Comparison of ENCODE assay signal across 11 mouse cellular contexts in the genomic region with DNA sequence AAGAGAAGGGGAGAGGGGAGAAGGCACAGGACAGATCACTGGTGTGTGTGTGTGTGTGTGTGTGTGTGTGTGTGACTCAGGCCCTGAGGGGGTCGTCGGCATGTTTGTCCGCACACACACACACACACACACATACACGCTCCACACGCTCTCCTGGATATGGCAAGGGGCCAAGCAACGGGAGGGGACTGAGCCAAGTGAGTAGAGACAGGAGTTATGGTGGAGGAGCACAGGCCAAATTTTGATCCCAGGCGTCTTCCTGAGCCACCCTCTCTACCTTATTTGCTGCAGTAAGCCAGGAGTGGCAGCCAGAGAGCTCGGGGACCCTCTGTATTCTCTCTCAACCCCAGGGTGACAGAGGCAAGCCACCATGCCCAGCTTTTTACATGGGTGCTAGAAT. TPM values are rescaled to one million over a fixed set of nuclear protein-coding genes. Genes with fewer than 3 reads are reported as not detected.
DNase-seq lines count a peak whose midpoint lies in the region; ATAC-seq and TF ChIP-seq lines count a peak whose summit lies in the region.
"Had no signal": no experiment of that assay in that cellular context is flagged by ENCODE, and none has a peak within 500 bp of the region (broad histone marks: within the 10 kb centered on the region; RNA-seq: fewer than 3 reads in every experiment).

No protein-coding gene starts in this region.

- intact Hi-C loops in heart, postnatal 25 days (cut with DNase I) = no loop called here
- intact Hi-C loops in heart, postnatal 14 days (cut with DNase I) = no loop called here

- no peaks in the 10 kb centered on the region for H3K9me3 ChIP-seq in megakaryocyte, embryonic 14.5 days
- H3K9me3 ChIP-seq: neural tube, embryonic 12.5 days had no signal

- 46% methylated on average over 8 of the region's 8 CpGs for WGBS in small intestine, adult 2 months

- H3K27ac ChIP-seq in small intestine, adult 2 months (ENCODE audit: insufficient read depth, low read depth, low read length) = no peak overlapping the region
- H3K27ac ChIP-seq: neural tube, embryonic 12.5 days had no signal

- H3K4me1 ChIP-seq in megakaryocyte, embryonic 14.5 days = peaks cover 100% of the 10 kb centered on the region
- peaks cover 23% of the 10 kb centered on the region for H3K4me1 ChIP-seq in small intestine, adult 2 months (ENCODE audit: control insufficient read depth, insufficient read depth, insufficient read length, low read length)

- H3K36me3 ChIP-seq in megakaryocyte, embryonic 14.5 days (replicated peaks; ENCODE audit: low read length) = peaks cover 93% of the 10 kb centered on the region
- H3K36me3 ChIP-seq in small intestine, adult 2 months (ENCODE audit: control insufficient read depth, insufficient read depth, low read length) = no peaks in the 10 kb centered on the region
- H3K36me3 ChIP-seq: neural tube, embryonic 12.5 days had no signal

- ATAC-seq in megakaryocyte, adult 5-6 weeks (ENCODE audit: poor library complexity, severe bottlenecking) = no peak
- no peak for ATAC-seq in megakaryocyte progenitor cell, adult 5-6 weeks (replicated peaks; ENCODE audit: poor library complexity)

- no peak for TF ChIP-seq CTCF in small intestine, adult 2 months (IDR thresholded peaks at IDR 0.05; ENCODE audit: extremely low read depth, insufficient read length, insufficient replicate concordance, low read depth, low read length)

- no peak for TF ChIP-seq POLR2A in small intestine, adult 2 months (IDR thresholded peaks at IDR 0.05; ENCODE audit: low read depth, low read length)

- no peaks in the 10 kb centered on the region for H3K27me3 ChIP-seq in megakaryocyte, embryonic 14.5 days (replicated peaks)
- no peaks in the 10 kb centered on the region for H3K27me3 ChIP-seq in small intestine, adult 2 months (ENCODE audit: control insufficient read depth, insufficient read depth, low read length)
- H3K27me3 ChIP-seq: neural tube, embryonic 12.5 days had no signal

- DNase-seq in heart, adult 11 months = peak; percentile 97
- DNase-seq in heart, postnatal 25 days (ENCODE audit: low spot score) = no peak
- DNase-seq in heart, postnatal 14 days = peak; percentile 67 to 72
- no peak for DNase-seq in thymus, postnatal 36 days
- DNase-seq: right cerebral cortex, postnatal 25 days had no signal

- H3K4me3 ChIP-seq in megakaryocyte, embryonic 14.5 days (replicated peaks) = peak overlapping the region; percentile 71
- peak overlapping the region; percentile 12; the same call in 1 of the 2 replicates for H3K4me3 ChIP-seq in small intestine, adult 2 months (ENCODE audit: low read depth, low read length)
- H3K4me3 ChIP-seq: neural tube, embryonic 12.5 days had no signal

RNA-seq across cellular contexts. Expression of a gene that starts 12.7 kb away (rescaled TPM):
- total RNA-seq in heart, postnatal 25 days (2021) = 10 to 100 TPM; 38.7 to 42.3 TPM
- 299 and 479 TPM in 2 replicates for polyA plus RNA-seq in megakaryocyte, embryonic 14.5 days (2012; ENCODE audit: insufficient read depth, low replicate concordance)
- total RNA-seq in megakaryocyte, adult 5-6 weeks (2015) = 52.1 and 57.5 TPM in 2 replicates
- total RNA-seq in megakaryocyte, adult 5-6 weeks (2017) = 69.2 and 77.0 TPM in 2 replicates
- total RNA-seq in heart, postnatal 14 days (2021) = 10 to 100 TPM; 50.6 to 55.5 TPM
- 29.8 and 35.4 TPM in 2 replicates for polyA plus RNA-seq in small intestine, adult 2 months (2012; rRNA removed)
- total RNA-seq in megakaryocyte progenitor cell, adult 5-6 weeks (2015) = 22.6 and 29.6 TPM in 2 replicates
- 31.4 and 45.3 TPM in 2 replicates for total RNA-seq in megakaryocyte progenitor cell, adult 5-6 weeks (2017)

RNA-seq across cellular contexts. Expression of a gene that starts 33.6 kb away (rescaled TPM):
- total RNA-seq in heart, postnatal 25 days (2021) = 1 to 10 TPM; 2.5 to 2.9 TPM
- polyA plus RNA-seq in megakaryocyte, embryonic 14.5 days (2012; ENCODE audit: insufficient read depth, low replicate concordance) = 0.25 and 3.6 TPM in 2 replicates
- total RNA-seq in megakaryocyte, adult 5-6 weeks (2015) = 2.4 and 4.2 TPM in 2 replicates
- 1.2 and 2.3 TPM in 2 replicates for total RNA-seq in megakaryocyte, adult 5-6 weeks (2017)
- 1 to 10 TPM; 1.4 to 1.9 TPM for total RNA-seq in heart, postnatal 14 days (2021)
- 0.33 and 0.34 TPM in 2 replicates for polyA plus RNA-seq in small intestine, adult 2 months (2012; rRNA removed)
- not detected in 2 replicates for total RNA-seq in megakaryocyte progenitor cell, adult 5-6 weeks (2015)
- total RNA-seq in megakaryocyte progenitor cell, adult 5-6 weeks (2017) = not detected in 2 replicates
- total RNA-seq: granulocyte monocyte progenitor cell, adult 5-6 weeks had no signal

RNA-seq across cellular contexts. Expression of a gene that starts 36.9 kb away (rescaled TPM):
- 10 to 100 TPM in 1 of 2 experiments, 1 to 10 TPM in 1; 8.9 to 10.3 TPM for total RNA-seq in heart, postnatal 25 days (2021)
- polyA plus RNA-seq in megakaryocyte, embryonic 14.5 days (2012; ENCODE audit: insufficient read depth, low replicate concordance) = 9.4 and 17.2 TPM in 2 replicates
- total RNA-seq in megakaryocyte, adult 5-6 weeks (2015) = 5.2 and 8.4 TPM in 2 replicates
- 3.3 and 3.7 TPM in 2 replicates for total RNA-seq in megakaryocyte, adult 5-6 weeks (2017)
- total RNA-seq in heart, postnatal 14 days (2021) = 1 to 10 TPM; 7.2 to 7.8 TPM
- 1.5 and 2.2 TPM in 2 replicates for polyA plus RNA-seq in small intestine, adult 2 months (2012; rRNA removed)
- total RNA-seq in megakaryocyte progenitor cell, adult 5-6 weeks (2015) = not detected in 2 replicates
- total RNA-seq in megakaryocyte progenitor cell, adult 5-6 weeks (2017) = not detected in 2 replicates
- total RNA-seq: granulocyte monocyte progenitor cell, adult 5-6 weeks had no signal

RNA-seq across cellular contexts. Expression of a gene that starts 36.9 kb away (rescaled TPM):
- 10 to 100 TPM; 16.3 to 17.9 TPM for total RNA-seq in heart, postnatal 25 days (2021)
- polyA plus RNA-seq in megakaryocyte, embryonic 14.5 days (2012; ENCODE audit: insufficient read depth, low replicate concordance) = 30.3 and 35.0 TPM in 2 replicates
- 11.3 and 11.7 TPM in 2 replicates for total RNA-seq in megakaryocyte, adult 5-6 weeks (2015)
- total RNA-seq in megakaryocyte, adult 5-6 weeks (2017) = 11.6 and 14.5 TPM in 2 replicates
- 10 to 100 TPM; 18.8 to 19.5 TPM for total RNA-seq in heart, postnatal 14 days (2021)
- 18.3 and 40.0 TPM in 2 replicates for polyA plus RNA-seq in small intestine, adult 2 months (2012; rRNA removed)
- total RNA-seq in megakaryocyte progenitor cell, adult 5-6 weeks (2015) = 12.9 and 16.2 TPM in 2 replicates
- 12.9 and 20.1 TPM in 2 replicates for total RNA-seq in megakaryocyte progenitor cell, adult 5-6 weeks (2017)

RNA-seq across cellular contexts. Expression of a gene that starts 53.6 kb away (rescaled TPM):
- total RNA-seq in heart, postnatal 25 days (2021) = 1 to 10 TPM; 7.5 to 8.1 TPM
- 23.5 and 26.3 TPM in 2 replicates for polyA plus RNA-seq in megakaryocyte, embryonic 14.5 days (2012; ENCODE audit: insufficient read depth, low replicate concordance)
- 31.2 and 35.1 TPM in 2 replicates for total RNA-seq in megakaryocyte, adult 5-6 weeks (2015)
- total RNA-seq in megakaryocyte, adult 5-6 weeks (2017) = 20.7 and 21.7 TPM in 2 replicates
- total RNA-seq in heart, postnatal 14 days (2021) = 1 to 10 TPM; 8.4 to 9.4 TPM
- polyA plus RNA-seq in small intestine, adult 2 months (2012; rRNA removed) = 20.5 and 34.1 TPM in 2 replicates
- total RNA-seq in megakaryocyte progenitor cell, adult 5-6 weeks (2015) = 33.7 and 40.2 TPM in 2 replicates
- 15.1 and 18.5 TPM in 2 replicates for total RNA-seq in megakaryocyte progenitor cell, adult 5-6 weeks (2017)

Comparison
In these comparisons a context has a peak if more than half of its experiments do, and no peak if none do; other contexts are left out.
1. DNase-seq: peak in heart, adult 11 months (single experiment) and heart, postnatal 14 days (2 of 2); none in heart, postnatal 25 days (single experiment) and thymus, postnatal 36 days (0 of 2).
2. RNA of a gene that starts 36.9 kb away (total RNA-seq): 8.9 to 10.3 TPM in heart, postnatal 25 days, 3.3 to 8.4 TPM in megakaryocyte, adult 5-6 weeks and 7.2 to 7.8 TPM in heart, postnatal 14 days; not detected in megakaryocyte progenitor cell, adult 5-6 weeks; every median in the first group is over 4 times any median in the second.